Mouse (Mus musculus): ENCODE measurements at regions not wholly inside any gene's neighbourhood (a gene's known extent, or its start where the extent isn't known, plus 50 kb on each side); places are given as distances from the start of the nearest gene placed in this dataset.

DNA sequence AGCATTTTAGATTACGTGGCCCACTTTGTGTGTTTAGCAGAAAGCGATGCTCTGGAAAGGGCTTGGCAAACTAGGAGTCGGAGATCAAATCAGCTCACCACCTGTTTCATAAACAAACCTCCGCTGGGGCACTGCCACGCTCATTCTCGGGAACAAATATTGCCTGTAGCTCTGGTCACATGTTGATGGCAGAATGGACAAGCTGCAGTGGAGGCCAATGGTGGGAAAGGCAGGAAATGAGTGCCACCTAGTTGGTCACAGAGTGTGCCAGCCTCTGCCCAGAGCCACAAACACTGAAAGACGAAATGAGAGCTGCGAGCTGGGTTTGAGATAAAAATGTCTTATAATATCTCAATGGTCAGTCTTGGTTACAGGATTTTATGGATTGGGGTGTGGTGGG lies 259.2 kb upstream of the Csf3r start:
- intact Hi-C loops (cut with DNase I) = no loop called here
- DNase-seq (ENCODE audit: extremely low spot score in 1 of 2, low spot score in 2 of 2) = no peak

DNA sequence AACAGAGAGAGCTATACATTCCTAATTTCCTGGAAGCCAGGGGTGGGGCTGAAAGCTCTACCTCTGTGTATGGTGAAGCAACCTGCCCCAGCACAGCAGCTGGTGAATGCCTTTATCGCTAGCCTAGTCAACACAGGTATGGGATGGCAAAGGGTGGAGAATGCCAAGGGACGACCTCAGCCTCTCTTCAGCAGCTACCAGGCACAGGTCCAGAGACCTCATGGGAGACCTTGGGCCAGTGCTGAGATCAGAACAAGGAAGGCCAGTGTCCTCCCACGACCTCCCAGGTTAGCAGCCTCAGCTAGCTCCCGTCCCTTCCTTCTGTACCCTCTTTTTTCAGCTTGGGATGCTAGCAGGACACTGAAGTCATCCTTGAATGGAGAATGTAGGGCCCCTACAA lies 247.2 kb upstream of the Csf3r start:
- intact Hi-C loops (cut with DNase I) = no loop called here
- DNase-seq (ENCODE audit: extremely low spot score in 1 of 2, low spot score in 2 of 2) = no peak

GRCm38 (mm10) chr4:125780113-125780512 lies 244.2 kb upstream of the Csf3r start:
- no peak for DNase-seq (ENCODE audit: extremely low spot score in 1 of 2, low spot score in 2 of 2)
- intact Hi-C loops (cut with DNase I) = no loop called here

GRCm38 (mm10) chr4:125780921-125781487 lies 243.3 kb upstream of the Csf3r start:
- peak; percentile 45 to 60 for DNase-seq (ENCODE audit: extremely low spot score in 1 of 2, low spot score in 2 of 2)
- intact Hi-C loops (cut with DNase I) = no loop called here

- no peak for DNase-seq (ENCODE audit: extremely low spot score in 1 of 2, low spot score in 2 of 2)
- intact Hi-C loops (cut with DNase I) = no loop called here
Observed at GRCm38 (mm10) chr4:125782346-125782745, 242.0 kb upstream of the Csf3r start.

DNA sequence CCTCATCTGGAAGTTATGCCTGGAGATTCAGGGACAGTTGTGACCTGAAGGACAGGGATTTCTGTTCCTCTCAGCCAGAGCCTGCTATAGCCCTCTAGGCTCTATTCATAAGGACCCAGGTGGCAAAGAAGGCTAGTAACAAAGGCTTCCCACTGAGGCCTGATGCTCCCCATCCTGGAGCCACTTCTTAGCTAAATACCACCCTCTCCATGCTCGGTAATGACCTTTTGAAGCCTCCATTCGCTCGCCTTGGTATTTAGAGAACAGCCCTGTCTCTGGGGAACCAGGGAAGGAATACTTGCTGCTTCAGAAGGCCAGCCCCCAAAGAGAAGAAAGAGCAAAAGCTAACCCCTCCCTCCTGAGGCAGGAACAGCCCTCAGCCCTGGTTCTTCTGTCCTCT lies 238.3 kb upstream of the Csf3r start:
- intact Hi-C loops (cut with DNase I) = no loop called here
- no peak for DNase-seq (ENCODE audit: extremely low spot score in 1 of 2, low spot score in 2 of 2)

GRCm38 (mm10) chr4:125794679-125795078 lies 229.7 kb upstream of the Csf3r start:
- intact Hi-C loops (cut with DNase I) = no loop called here
- no peak for DNase-seq (ENCODE audit: extremely low spot score in 1 of 2, low spot score in 2 of 2)

- no peak for DNase-seq (ENCODE audit: extremely low spot score in 1 of 2, low spot score in 2 of 2)
- intact Hi-C loops (cut with DNase I) = no loop called here
Observed at GRCm38 (mm10) chr4:125807923-125808322, 216.4 kb upstream of the Csf3r start.

- DNase-seq (ENCODE audit: extremely low spot score in 1 of 2, low spot score in 2 of 2) = no peak
- intact Hi-C loops (cut with DNase I) = no loop called here
Observed at GRCm38 (mm10) chr4:125809446-125810108, 214.8 kb upstream of the Csf3r start.

DNA sequence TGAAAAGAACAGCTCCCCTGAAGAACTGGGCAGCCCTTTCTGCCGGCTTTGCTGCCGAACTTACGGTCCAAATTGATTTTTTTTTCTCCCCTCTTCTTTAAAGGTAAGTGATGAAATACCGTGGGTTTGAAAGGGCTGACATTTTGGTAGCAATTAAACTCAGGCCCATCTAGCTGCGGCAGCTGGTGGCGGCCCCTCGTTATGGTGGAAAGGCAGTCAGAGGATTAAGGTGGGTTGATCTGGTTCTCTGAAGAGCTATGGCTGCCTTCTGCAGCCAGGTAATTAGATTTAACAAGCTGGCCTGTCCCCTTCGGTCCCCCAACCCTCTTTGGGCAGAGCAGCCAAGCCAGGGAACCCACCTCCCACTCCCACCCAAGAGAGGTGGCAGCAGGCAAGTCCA lies 214.1 kb upstream of the Csf3r start:
- intact Hi-C loops (cut with DNase I) = no loop called here
- DNase-seq (ENCODE audit: extremely low spot score in 1 of 2, low spot score in 2 of 2) = no peak

- DNase-seq (ENCODE audit: extremely low spot score in 1 of 2, low spot score in 2 of 2) = peak; percentile 87 to 89
- intact Hi-C loops (cut with DNase I) = no loop called here
Observed at GRCm38 (mm10) chr4:125814311-125814710, 210.0 kb upstream of the Csf3r start.

DNA sequence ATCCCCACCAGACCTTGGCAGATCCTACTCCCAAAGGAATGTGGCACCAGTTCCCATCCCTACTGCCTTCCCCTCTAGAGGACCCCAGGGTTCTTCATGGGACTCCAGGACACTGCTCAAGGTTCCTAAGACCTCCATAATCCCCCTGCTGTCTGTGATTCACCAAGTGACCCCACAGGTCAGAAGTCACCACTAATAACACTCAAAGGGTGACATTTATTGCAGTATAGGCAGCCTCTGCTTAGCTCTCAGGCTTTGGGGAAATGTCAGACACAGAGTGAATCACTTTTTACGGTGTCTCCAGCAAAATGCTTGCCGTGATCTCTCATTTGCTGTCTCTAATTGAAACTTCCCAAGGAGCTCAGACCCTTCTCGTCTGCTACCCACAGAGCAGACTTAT lies 209.1 kb upstream of the Csf3r start:
- intact Hi-C loops (cut with DNase I) = no loop called here
- no peak for DNase-seq (ENCODE audit: extremely low spot score in 1 of 2, low spot score in 2 of 2)

DNA sequence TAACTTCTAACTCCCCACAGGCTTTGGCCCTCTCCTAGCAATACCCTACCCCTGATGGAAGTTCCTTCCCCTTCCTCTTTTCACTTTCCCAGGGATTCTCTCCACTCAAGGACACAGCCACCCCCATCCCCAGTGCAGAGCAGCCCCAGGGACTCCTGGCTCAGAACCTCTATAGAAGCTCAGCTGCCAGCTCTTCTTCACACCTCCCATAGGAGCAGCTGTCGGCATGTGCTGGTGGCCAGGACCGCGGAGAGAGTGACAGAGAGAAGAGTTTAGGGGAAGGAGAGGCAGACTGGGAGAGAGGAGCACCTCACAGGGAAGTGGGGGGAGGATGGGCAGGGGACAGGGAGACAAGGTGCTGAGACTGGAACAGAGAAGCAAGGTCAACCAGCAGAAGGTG lies 199.8 kb upstream of the Csf3r start:
- intact Hi-C loops (cut with DNase I) = no loop called here
- DNase-seq (ENCODE audit: extremely low spot score in 1 of 2, low spot score in 2 of 2) = peak; percentile 49 to 57

- DNase-seq (ENCODE audit: extremely low spot score in 1 of 2, low spot score in 2 of 2) = peak; percentile 35 to 42
- intact Hi-C loops (cut with DNase I) = no loop called here
Observed at GRCm38 (mm10) chr4:125826416-125826815, 197.9 kb upstream of the Csf3r start.

- no peak for DNase-seq (ENCODE audit: extremely low spot score in 1 of 2, low spot score in 2 of 2)
- intact Hi-C loops (cut with DNase I) = no loop called here
Observed at GRCm38 (mm10) chr4:125835250-125835649, 189.1 kb upstream of the Csf3r start.

DNA sequence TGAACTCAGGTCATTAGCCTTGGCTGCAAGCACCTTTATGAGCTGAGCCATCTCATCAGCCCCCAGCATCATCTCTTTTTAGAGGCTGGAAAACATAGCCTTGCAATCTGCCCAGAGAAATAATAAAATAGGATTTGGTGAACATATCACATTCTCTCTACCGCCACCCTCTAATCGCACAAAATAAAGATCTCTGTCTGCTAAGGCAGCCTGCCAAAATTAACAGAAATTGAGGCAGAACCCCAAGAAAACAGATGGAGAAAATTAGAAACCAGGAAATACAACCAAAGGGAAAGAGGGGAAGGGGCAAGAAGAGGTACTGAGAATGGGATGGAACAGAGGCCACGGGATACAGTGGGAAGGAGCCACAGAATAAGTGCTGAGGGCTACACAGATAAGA lies 176.8 kb upstream of the Csf3r start:
- intact Hi-C loops (cut with DNase I) = loop anchor here (10.0 kb wide), 1 partner anchor 353 kb away; the partner anchor contains the start of gene Grik3
- DNase-seq (ENCODE audit: extremely low spot score in 1 of 2, low spot score in 2 of 2) = no peak

DNA sequence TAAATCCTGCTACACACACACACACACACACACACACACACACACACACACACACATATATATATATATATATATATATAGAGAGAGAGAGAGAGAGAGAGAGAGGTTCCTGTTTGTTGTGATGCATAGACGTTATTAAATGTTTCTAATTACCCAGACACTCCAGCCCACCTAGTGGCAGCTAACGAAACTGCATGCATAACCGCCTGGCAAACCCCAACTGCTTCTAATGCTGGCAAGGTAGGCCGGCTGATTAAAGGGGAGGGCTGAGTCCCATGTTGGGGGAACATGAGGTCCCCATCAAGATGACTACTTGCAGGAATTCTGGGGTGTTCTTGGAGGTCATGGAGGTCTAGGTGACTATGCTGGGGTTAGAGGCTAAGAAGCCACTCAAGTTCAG lies 174.1 kb upstream of the Csf3r start:
- peak; percentile 38 to 43 for DNase-seq (ENCODE audit: extremely low spot score in 1 of 2, low spot score in 2 of 2)
- intact Hi-C loops (cut with DNase I) = no loop called here

- intact Hi-C loops (cut with DNase I) = no loop called here
- DNase-seq (ENCODE audit: extremely low spot score in 1 of 2, low spot score in 2 of 2) = peak; percentile 30
Observed at GRCm38 (mm10) chr4:125852545-125852944, 171.8 kb upstream of the Csf3r start.

DNA sequence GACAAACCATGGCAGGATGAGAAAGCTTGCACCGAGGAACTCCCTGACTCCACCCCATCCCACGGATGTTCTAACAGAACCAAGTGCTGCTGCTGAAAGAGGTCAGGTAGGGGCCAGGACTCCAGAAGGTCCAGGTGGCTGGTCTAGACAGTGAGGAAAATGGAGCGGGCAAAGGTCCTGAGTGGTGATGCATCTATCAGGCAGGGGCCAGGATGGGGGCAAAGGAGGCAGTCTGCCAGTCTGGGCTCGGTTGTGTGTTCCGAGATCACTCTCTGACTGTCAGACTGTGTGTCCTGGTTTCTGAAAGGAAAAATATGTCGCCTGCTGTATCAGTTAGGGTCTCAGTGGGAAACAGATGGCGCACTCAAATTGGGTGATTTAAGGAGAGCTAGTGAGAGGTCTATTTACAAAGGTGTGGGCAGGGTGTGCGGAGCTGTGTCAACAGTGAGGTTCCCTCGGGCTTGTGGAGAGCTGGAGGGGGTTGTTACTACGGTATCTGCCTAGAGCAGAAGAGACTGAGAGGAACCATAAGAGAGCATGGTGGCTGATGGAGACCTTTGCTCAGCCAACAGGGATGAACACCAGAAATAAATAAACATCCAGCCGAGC lies 168.3 kb upstream of the Csf3r start:
- intact Hi-C loops (cut with DNase I) = no loop called here
- DNase-seq (ENCODE audit: extremely low spot score in 1 of 2, low spot score in 2 of 2) = peak in 1 of 2 experiments; percentile 20

GRCm38 (mm10) chr4:125856781-125857180 lies 167.6 kb upstream of the Csf3r start:
- DNase-seq (ENCODE audit: extremely low spot score in 1 of 2, low spot score in 2 of 2) = no peak

More at GRCm38 (mm10) chr4:125856781-125857180, 167.6 kb upstream of the Csf3r start:
- intact Hi-C loops (cut with DNase I) = no loop called here

Data from left cerebral cortex, postnatal 10 days (tissue).